Mouse (Mus musculus) megakaryocyte, embryonic 14.5 days (primary cell): ENCODE measurements around the gene Lyrm1. TPM values are rescaled to one million over a fixed set of nuclear protein-coding genes. Genes with fewer than 3 reads are reported as not detected.

Experiments used
- H3K27me3 ChIP-seq: replicated peaks from 2 replicates; pipeline ENCODE3; 2012; ENCODE audit warnings: inconsistent platforms
- H3K36me3 ChIP-seq: replicated peaks from 2 replicates; pipeline ENCODE3; 2012; ENCODE audit warnings: low read length, inconsistent platforms, mixed read lengths
- H3K4me1 ChIP-seq: 2 replicates; pipeline ENCODE4 v1.6.1; 2012; ENCODE audit warnings: inconsistent platforms
- H3K4me3 ChIP-seq: replicated peaks from 2 replicates; pipeline ENCODE3; 2012; ENCODE audit warnings: moderate library complexity, mild to moderate bottlenecking, inconsistent platforms
- H3K9me3 ChIP-seq: 2 replicates; pipeline ENCODE4 v1.6.1; 2012; ENCODE audit warnings: inconsistent platforms
- FLI1 ChIP-seq: IDR thresholded peaks from 2 replicates; pipeline ENCODE4 v1.6.1; 2012; ENCODE audit warnings: low read length, inconsistent platforms, mixed read lengths
- GATA1 ChIP-seq: IDR thresholded peaks from 3 replicates; pipeline ENCODE4 v1.6.1; 2012; ENCODE audit warnings: mixed read lengths, low read length, inconsistent platforms, borderline replicate concordance
- polyA plus RNA-seq: library from polyadenylated mRNA; stranded (reverse); fragments of >175 nt; gene quantifications from 2 replicates; pipeline ENCODE4 v1.2.3, GENCODE M21; 2012; ENCODE audit warnings: low replicate concordance; ENCODE audit not compliant: insufficient read depth

The Lyrm1 gene
- polyA plus RNA-seq, 1 experiment: 5.0 TPM

DNA sequence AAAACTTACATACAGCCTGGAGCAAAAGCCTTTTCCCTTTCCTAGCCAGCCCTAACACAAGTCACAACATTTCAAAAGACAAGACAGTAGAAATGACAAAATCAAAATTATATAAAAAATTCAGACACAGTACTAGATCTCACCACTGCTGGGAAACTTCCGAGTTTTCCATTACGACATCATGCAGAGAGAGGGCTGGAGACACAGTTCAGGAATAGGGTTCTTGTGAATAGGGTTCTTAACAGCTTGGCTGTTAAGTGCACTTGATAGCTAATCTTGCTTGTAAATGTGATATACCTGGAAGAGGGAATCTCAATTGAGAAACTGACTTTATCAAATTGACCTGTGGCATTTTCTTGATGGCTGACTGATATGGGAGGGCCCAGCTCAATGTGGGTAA is 14.4 kb upstream of the Lyrm1 start:
- H3K36me3 ChIP-seq: peaks cover 10% of the 10 kb centered on the region

DNA sequence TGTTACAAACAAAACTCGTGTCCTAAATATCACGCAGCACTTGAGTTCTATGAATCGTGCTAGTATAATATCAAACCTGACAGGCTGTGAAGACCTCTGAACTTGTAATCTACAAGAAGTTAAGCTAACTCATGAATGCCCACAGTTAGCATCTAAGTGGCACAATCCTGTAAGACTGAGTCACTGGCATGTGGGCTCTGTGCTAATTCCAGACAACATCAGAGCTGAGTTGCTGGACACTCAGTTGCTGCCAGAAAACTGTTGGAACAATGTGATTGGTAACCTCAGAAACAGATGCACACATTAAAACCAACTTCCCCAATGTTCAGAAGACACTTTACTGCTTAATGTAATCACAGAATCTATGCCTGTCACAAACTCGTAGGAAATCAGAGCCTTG is 7.8 kb upstream of the Lyrm1 start:
- no peaks in the 10 kb centered on the region for H3K27me3 ChIP-seq
- H3K4me1 ChIP-seq: peaks cover 11% of the 10 kb centered on the region
- H3K4me3 ChIP-seq: no peak overlapping the region
- H3K9me3 ChIP-seq: no peaks in the 10 kb centered on the region
- H3K36me3 ChIP-seq: no peaks in the 10 kb centered on the region
- TF ChIP-seq FLI1 (no peak), GATA1 (no peak)

More for the DNA sequence above, 14.4 kb upstream of the Lyrm1 start:
- Histone ChIP-seq H3K27me3 (no peaks in the 10 kb centered on the region), H3K4me3 (no peak overlapping the region), H3K4me1 (peaks cover 9% of the 10 kb centered on the region; the same call in 1 of the 2 replicates), H3K9me3 (no peaks in the 10 kb centered on the region)
- TF ChIP-seq GATA1 (no peak), FLI1 (no peak)

DNA sequence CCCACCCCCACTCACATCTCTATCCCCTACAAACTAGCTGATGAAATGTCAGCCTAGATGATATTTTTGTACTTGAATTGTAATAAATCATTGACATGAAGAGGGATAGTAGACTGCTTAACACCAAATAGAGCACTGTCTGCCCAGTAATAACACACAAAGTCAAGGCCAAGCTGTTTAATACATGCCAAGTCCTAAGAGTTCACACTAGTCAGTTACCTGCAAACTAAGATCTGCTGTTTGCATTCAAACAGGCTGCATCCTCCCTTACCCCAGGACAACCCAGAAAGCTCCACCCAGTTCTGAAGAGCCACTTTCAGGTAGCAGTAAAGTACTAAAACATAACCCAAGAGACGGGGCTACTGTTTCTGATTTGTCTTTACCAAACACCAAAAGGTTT is 3.5 kb upstream of the Lyrm1 start:
- Histone ChIP-seq H3K9me3 (no peaks in the 10 kb centered on the region), H3K4me3 (no peak overlapping the region), H3K36me3 (no peaks in the 10 kb centered on the region), H3K4me1 (peaks cover 33% of the 10 kb centered on the region), H3K27me3 (no peaks in the 10 kb centered on the region)
- TF ChIP-seq GATA1: no peak
- no peak for TF ChIP-seq FLI1

DNA sequence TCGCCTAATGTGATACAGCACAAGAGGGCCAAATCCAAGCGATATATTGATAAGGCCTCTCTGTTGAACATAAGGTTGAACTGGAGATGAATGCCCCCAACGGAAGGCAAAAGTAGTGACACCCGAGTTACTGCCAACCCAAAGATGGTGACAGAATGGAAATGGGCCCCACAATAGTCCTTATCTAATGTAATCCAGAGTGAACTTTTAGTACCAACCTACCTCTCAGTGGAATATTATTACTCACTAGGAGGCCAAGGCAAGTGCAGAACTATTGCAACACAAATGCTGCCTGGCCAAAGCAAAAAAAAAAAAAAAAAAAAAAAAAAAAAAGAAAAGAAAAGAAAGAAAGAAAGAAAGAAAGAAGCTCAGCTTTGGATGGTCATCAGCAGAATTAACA is 2.9 kb upstream of the Lyrm1 start:
- no peak for TF ChIP-seq FLI1
- TF ChIP-seq GATA1: no peak
- Histone ChIP-seq H3K27me3 (no peaks in the 10 kb centered on the region), H3K9me3 (no peaks in the 10 kb centered on the region), H3K4me1 (peaks cover 36% of the 10 kb centered on the region), H3K4me3 (no peak overlapping the region), H3K36me3 (no peaks in the 10 kb centered on the region)

DNA sequence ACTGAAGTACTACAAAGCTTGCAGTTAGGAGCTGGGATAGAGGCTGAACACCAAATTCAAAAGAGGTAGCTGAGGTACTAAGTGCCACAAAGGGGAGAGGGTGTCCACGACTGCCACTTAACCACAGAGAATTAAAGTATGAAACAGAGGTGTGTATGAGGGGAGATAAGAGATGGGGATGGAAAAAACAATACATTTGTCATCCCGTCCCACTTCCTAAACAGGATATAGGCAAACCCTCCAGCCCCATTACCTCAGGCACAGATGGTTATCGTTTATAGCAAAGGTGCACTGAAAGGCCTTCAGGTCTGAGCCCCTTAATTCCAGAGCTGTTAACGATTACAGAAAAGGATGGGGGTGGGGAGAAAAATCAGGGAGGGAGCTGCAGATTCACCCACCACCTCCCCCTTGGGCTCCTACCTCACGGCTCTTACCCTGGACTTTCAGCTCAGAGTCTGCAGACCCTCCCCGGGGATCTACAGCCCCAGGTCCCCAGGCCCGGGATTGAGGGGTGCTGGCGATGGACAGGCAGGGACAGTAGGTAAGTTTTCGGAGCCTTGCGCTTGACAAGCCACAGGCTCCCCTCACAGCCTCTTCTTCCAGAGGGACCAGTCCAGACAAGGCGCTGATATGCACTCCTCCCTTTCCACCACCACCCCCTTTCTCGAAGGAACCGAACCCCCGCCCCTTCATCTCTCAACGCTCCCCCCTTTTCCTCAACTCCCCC is 680 bp upstream of the Lyrm1 start:
- TF ChIP-seq GATA1 (no peak), FLI1 (no peak)
- no peaks in the 10 kb centered on the region for H3K36me3 ChIP-seq
- H3K9me3 ChIP-seq: no peaks in the 10 kb centered on the region
- H3K27me3 ChIP-seq: no peaks in the 10 kb centered on the region
- peak overlapping the region; percentile 96 for H3K4me3 ChIP-seq
- peaks cover 41% of the 10 kb centered on the region for H3K4me1 ChIP-seq

DNA sequence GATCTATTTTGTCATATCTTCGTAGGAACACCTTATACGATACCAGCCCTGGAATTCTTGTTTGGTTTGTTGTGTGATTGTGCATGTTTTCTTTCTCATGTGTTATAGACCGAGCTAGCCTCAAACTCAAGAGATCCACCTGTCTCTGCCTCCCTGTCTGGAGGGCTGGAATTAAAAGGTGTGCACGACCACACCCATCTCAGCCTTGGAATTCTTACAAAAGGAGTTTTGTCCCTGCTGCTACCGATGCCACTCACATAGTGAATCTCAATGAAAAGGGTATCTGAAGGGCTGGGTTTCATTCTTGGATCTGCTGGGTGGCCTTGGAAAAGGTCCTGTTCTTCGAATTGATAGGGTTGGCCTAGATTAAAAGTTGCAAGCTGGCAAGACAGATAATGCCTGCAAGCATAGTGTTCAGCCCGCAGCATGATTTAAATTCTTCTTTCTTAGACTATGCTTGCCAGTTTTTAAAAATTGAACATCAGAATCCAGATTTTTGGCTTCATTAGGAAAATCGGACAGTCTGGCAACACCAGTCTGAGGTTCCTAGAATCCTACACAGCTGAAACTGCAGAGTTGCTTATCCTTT is 2.0 kb downstream of the Lyrm1 start:
- no peaks in the 10 kb centered on the region for H3K27me3 ChIP-seq
- peaks cover 35% of the 10 kb centered on the region for H3K4me1 ChIP-seq
- no peaks in the 10 kb centered on the region for H3K9me3 ChIP-seq
- H3K36me3 ChIP-seq: no peaks in the 10 kb centered on the region
- no peak overlapping the region for H3K4me3 ChIP-seq
- TF ChIP-seq FLI1 (no peak), GATA1 (no peak)

- TF ChIP-seq GATA1 (no peak), FLI1 (no peak)
- Histone ChIP-seq H3K4me3 (no peak overlapping the region), H3K27me3 (no peaks in the 10 kb centered on the region), H3K9me3 (no peaks in the 10 kb centered on the region), H3K4me1 (peaks cover 34% of the 10 kb centered on the region), H3K36me3 (no peaks in the 10 kb centered on the region)
Observed at GRCm38 (mm10) chr7:119898247-119898856, 2.7 kb downstream of the Lyrm1 start.

GRCm38 (mm10) chr7:119899386-119900057 is 3.9 kb downstream of the Lyrm1 start:
- Histone ChIP-seq H3K4me1 (peaks cover 30% of the 10 kb centered on the region), H3K9me3 (no peaks in the 10 kb centered on the region), H3K27me3 (no peaks in the 10 kb centered on the region), H3K4me3 (no peak overlapping the region), H3K36me3 (no peaks in the 10 kb centered on the region)
- TF ChIP-seq GATA1 (no peak), FLI1 (no peak)

DNA sequence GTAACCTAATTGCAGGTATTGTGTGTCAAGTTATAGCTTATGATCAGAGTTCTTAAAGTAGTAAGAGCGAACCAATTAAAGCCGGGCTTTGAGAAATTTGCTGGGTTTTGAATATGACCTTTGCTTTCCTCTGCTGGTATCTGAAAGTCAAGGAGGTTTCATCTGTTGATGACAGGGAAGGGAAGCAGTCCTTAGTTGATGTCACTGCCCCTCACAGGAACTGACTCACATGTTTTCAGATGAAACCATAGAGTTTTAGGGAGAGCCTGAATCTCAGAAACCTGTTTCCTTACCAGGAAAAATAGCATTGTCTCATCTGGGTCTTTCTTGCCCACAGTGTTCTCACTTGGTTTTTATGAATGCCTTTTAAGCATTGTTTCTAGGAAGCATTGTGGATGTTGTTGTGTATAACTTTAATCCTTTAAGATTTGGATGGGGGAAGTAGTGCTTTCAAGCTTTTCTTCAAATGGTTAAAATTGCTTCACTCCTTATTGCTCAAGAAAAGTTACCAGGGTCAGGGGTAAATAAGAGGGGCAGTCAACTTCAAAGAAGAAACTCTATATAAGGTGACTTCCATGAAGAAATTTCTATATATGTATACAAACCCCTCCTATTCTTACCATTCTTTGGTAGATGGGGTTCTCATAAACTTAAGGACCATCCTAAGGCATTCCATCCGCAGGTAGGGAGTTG is 11.0 kb downstream of the Lyrm1 start:
- H3K9me3 ChIP-seq: no peaks in the 10 kb centered on the region
- no peaks in the 10 kb centered on the region for H3K36me3 ChIP-seq
- 0 out of 2 replicates have a peak, but pooled peaks cover 4% of the 10 kb centered on the region for H3K4me1 ChIP-seq
- no peaks in the 10 kb centered on the region for H3K27me3 ChIP-seq
- TF ChIP-seq GATA1 (no peak), FLI1 (no peak)
- H3K4me3 ChIP-seq: no peak overlapping the region
